Mouse (Mus musculus): ENCODE data around the gene Hils1.

GRCm38 (mm10) chr11:94992754-94993606 is 25.6 kb downstream of the Hils1 start:
- TF ChIP-seq POLR2A (IDR thresholded peaks at IDR 0.05; ENCODE audit: low read depth, low read length) (no peak), CTCF (IDR thresholded peaks at IDR 0.05; ENCODE audit: borderline replicate concordance, insufficient read depth, low read length) (no peak)
